Mouse (Mus musculus): ENCODE measurements around the gene Fcrl5. TPM values are rescaled to one million over a fixed set of nuclear protein-coding genes. Genes with fewer than 3 reads are reported as not detected.
"Not testable (repeated sequence)": the region's sequence is repeated elsewhere in the genome, so short reads cannot be mapped to it uniquely, and the experiment has no call there.

Fcrl5 gene
- total and polyA plus RNA-seq, 2 experiments from 2014 or later = not detected

GRCm38 (mm10) chr3:87467011-87467410 lies 31.4 kb downstream of the Fcrl5 start:
- H3K36me3 ChIP-seq (ENCODE audit: insufficient read depth) = no peaks in the 10 kb centered on the region
- no peak for TF ChIP-seq CTCF (IDR thresholded peaks at IDR 0.05; ENCODE audit: low read depth)
- WGBS = 83% methylated on average over 6 of the region's 6 CpGs

GRCm38 (mm10) chr3:87467416-87467815 lies 31.8 kb downstream of the Fcrl5 start:
- H3K4me1 ChIP-seq (ENCODE audit: insufficient read depth) = no peaks in the 10 kb centered on the region
- DNase-seq (no peak), ATAC-seq (no peak)
- TF ChIP-seq CTCF (IDR thresholded peaks at IDR 0.05; ENCODE audit: low read depth) = no peak
- no peak overlapping the region for H3K9ac ChIP-seq
- no peak overlapping the region for H3K4me2 ChIP-seq (ENCODE audit: low read depth)
- H3K36me3 ChIP-seq (ENCODE audit: insufficient read depth) = no peaks in the 10 kb centered on the region
- H3K27me3 ChIP-seq (ENCODE audit: insufficient read depth, low read length) = no peaks in the 10 kb centered on the region
- no peak overlapping the region for H3K4me3 ChIP-seq (ENCODE audit: low read depth, low read length)
- H3K9me3 ChIP-seq (ENCODE audit: low read length) = no peaks in the 10 kb centered on the region
- no peak overlapping the region for H3K27ac ChIP-seq (ENCODE audit: low read depth, low read length)
- 86% methylated on average over 9 of the region's 9 CpGs for WGBS

More at GRCm38 (mm10) chr3:87467011-87467410, 31.4 kb downstream of the Fcrl5 start:
- no peaks in the 10 kb centered on the region for H3K27me3 ChIP-seq (ENCODE audit: insufficient read depth, low read length)
- H3K4me1 ChIP-seq (ENCODE audit: insufficient read depth) = no peaks in the 10 kb centered on the region
- no peak overlapping the region for H3K9ac ChIP-seq
- H3K4me2 ChIP-seq (ENCODE audit: low read depth) = no peak overlapping the region
- no peaks in the 10 kb centered on the region for H3K9me3 ChIP-seq (ENCODE audit: low read length)
- DNase-seq (no peak), ATAC-seq (no peak)
- no peak overlapping the region for H3K27ac ChIP-seq (ENCODE audit: low read depth, low read length)
- no peak overlapping the region for H3K4me3 ChIP-seq (ENCODE audit: low read depth, low read length)

GRCm38 (mm10) chr3:87477948-87478347 lies 42.4 kb downstream of the Fcrl5 start:
- not testable (repeated sequence) for ATAC-seq; H3K4me1 ChIP-seq (ENCODE audit: insufficient read depth); H3K27ac ChIP-seq (ENCODE audit: low read depth, low read length); H3K27me3 ChIP-seq (ENCODE audit: insufficient read depth, low read length); H3K9me3 ChIP-seq (ENCODE audit: low read length); H3K9ac ChIP-seq; DNase-seq; H3K4me3 ChIP-seq (ENCODE audit: low read depth, low read length); H3K4me2 ChIP-seq (ENCODE audit: low read depth); H3K36me3 ChIP-seq (ENCODE audit: insufficient read depth)
- 82% methylated on average over 3 of the region's 3 CpGs for WGBS

GRCm38 (mm10) chr3:87478596-87478995 lies 43.0 kb downstream of the Fcrl5 start:
- not testable (repeated sequence) for H3K36me3 ChIP-seq (ENCODE audit: insufficient read depth); H3K4me3 ChIP-seq (ENCODE audit: low read depth, low read length); H3K4me2 ChIP-seq (ENCODE audit: low read depth); H3K9ac ChIP-seq; H3K27ac ChIP-seq (ENCODE audit: low read depth, low read length); H3K4me1 ChIP-seq (ENCODE audit: insufficient read depth); ATAC-seq; DNase-seq; H3K27me3 ChIP-seq (ENCODE audit: insufficient read depth, low read length); H3K9me3 ChIP-seq (ENCODE audit: low read length)
- 90% methylated on average over 6 of the region's 6 CpGs for WGBS

GRCm38 (mm10) chr3:87479230-87479629 lies 43.7 kb downstream of the Fcrl5 start:
- H3K4me3 ChIP-seq (ENCODE audit: low read depth, low read length); H3K4me2 ChIP-seq (ENCODE audit: low read depth); H3K36me3 ChIP-seq (ENCODE audit: insufficient read depth); H3K27me3 ChIP-seq (ENCODE audit: insufficient read depth, low read length); H3K4me1 ChIP-seq (ENCODE audit: insufficient read depth); H3K27ac ChIP-seq (ENCODE audit: low read depth, low read length); DNase-seq; H3K9me3 ChIP-seq (ENCODE audit: low read length); ATAC-seq; H3K9ac ChIP-seq: not testable (repeated sequence)

GRCm38 (mm10) chr3:87487392-87487791 lies 51.8 kb downstream of the Fcrl5 start:
- no peak for ATAC-seq
- no peaks in the 10 kb centered on the region for H3K27me3 ChIP-seq (ENCODE audit: insufficient read depth, low read length)
- no peaks in the 10 kb centered on the region for H3K9me3 ChIP-seq (ENCODE audit: low read length)
- no peak overlapping the region for H3K9ac ChIP-seq
- no peak overlapping the region for H3K27ac ChIP-seq (ENCODE audit: low read depth, low read length)
- no peak for DNase-seq
- H3K36me3 ChIP-seq (ENCODE audit: insufficient read depth) = no peaks in the 10 kb centered on the region
- no peak for TF ChIP-seq CTCF (IDR thresholded peaks at IDR 0.05; ENCODE audit: low read depth)
- no peaks in the 10 kb centered on the region for H3K4me1 ChIP-seq (ENCODE audit: insufficient read depth)
- 54% methylated on average over 4 of the region's 4 CpGs for WGBS
- no peak overlapping the region for H3K4me2 ChIP-seq (ENCODE audit: low read depth)
- H3K4me3 ChIP-seq (ENCODE audit: low read depth, low read length) = no peak overlapping the region

GRCm38 (mm10) chr3:87487911-87488310 lies 52.3 kb downstream of the Fcrl5 start:
- 17% methylated on average over 2 of the region's 2 CpGs for WGBS
- Histone ChIP-seq H3K9ac (no peak overlapping the region), H3K9me3 (ENCODE audit: low read length) (no peaks in the 10 kb centered on the region), H3K4me3 (ENCODE audit: low read depth, low read length) (no peak overlapping the region), H3K27ac (ENCODE audit: low read depth, low read length) (no peak overlapping the region), H3K36me3 (ENCODE audit: insufficient read depth) (no peaks in the 10 kb centered on the region), H3K4me2 (ENCODE audit: low read depth) (no peak overlapping the region), H3K4me1 (ENCODE audit: insufficient read depth) (no peaks in the 10 kb centered on the region), H3K27me3 (ENCODE audit: insufficient read depth, low read length) (no peaks in the 10 kb centered on the region)
- DNase-seq (no peak), ATAC-seq (no peak)
- TF ChIP-seq CTCF (IDR thresholded peaks at IDR 0.05; ENCODE audit: low read depth) = no peak

- WGBS = 83% methylated on average over 9 of the region's 9 CpGs
- no peaks in the 10 kb centered on the region for H3K36me3 ChIP-seq (ENCODE audit: insufficient read depth)
- TF ChIP-seq CTCF (IDR thresholded peaks at IDR 0.05; ENCODE audit: low read depth) = no peak
- H3K4me2 ChIP-seq (ENCODE audit: low read depth) = no peak overlapping the region
- ATAC-seq = no peak
- no peak overlapping the region for H3K27ac ChIP-seq (ENCODE audit: low read depth, low read length)
- H3K27me3 ChIP-seq (ENCODE audit: insufficient read depth, low read length) = no peaks in the 10 kb centered on the region
- no peaks in the 10 kb centered on the region for H3K9me3 ChIP-seq (ENCODE audit: low read length)
- no peaks in the 10 kb centered on the region for H3K4me1 ChIP-seq (ENCODE audit: insufficient read depth)
- H3K4me3 ChIP-seq (ENCODE audit: low read depth, low read length) = no peak overlapping the region
- no peak for DNase-seq
- H3K9ac ChIP-seq = no peak overlapping the region
These were observed 62.7 kb downstream of the Fcrl5 start for GRCm38 (mm10) chr3:87498266-87498665.

Measured in forebrain, postnatal 0 days (tissue).